Mouse (Mus musculus) T-helper 17 cell (primary cell): ENCODE measurements around the gene Tmem254c.
"Not testable (repeated sequence)": the region's sequence is repeated elsewhere in the genome, so short reads cannot be mapped to it uniquely, and the experiment has no call there.

ENCODE experiments used
- in situ Hi-C, 2 experiments: fragments of 300-600 bp; cut with MboI, MseI; formaldehyde crosslinking; loops; 1 replicate in 1 of 2; 2 replicates in 1 of 2; pipeline ENCODE4 v1.15.1; 2025; ENCODE audit warnings: high pct_unique_total_duplicates in 2 of 2

Tmem254c gene

DNA sequence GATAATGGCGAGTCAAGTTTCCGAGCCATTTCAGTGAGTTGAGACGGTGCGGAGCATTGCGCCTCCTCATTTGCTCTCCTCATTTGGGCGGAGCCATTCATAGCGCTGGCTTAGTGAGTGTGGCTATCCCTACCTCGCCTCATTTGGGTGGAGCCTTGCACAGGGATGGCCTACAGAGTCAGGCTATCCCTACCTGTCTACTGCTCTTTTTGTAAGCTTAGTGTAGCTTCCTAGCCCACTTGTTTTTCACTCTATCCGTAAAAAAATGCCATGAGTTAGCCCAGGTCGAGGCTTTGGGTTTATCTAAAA is at the start of gene Tmem254c:
Gene Tmem254c (minus strand): TSS at position 31 of the 309 bp plus-strand sequence.
- in situ Hi-C loops, result not testable (repeated sequence)

DNA sequence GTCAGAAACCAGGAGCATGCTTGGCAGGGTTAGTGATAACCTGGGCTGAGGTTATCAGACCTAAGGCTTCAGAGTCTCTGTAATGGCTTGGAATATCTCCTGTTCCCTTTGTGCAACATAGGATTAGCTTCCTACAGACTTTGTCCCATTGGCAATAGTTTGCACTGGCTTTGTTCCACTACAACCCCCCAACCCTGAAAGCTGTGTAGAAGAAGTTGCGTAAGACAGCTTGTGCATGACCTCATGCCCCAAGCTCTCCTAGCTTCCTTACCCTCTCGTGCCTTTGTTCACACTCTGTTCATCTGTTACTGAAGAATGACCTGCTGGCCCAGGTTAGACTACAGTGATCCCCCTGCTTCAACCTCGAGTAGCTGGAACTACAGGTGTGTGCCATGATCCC is 30.5 kb upstream of the Tmem254c start:
- in situ Hi-C loops, result not testable (repeated sequence)

DNA sequence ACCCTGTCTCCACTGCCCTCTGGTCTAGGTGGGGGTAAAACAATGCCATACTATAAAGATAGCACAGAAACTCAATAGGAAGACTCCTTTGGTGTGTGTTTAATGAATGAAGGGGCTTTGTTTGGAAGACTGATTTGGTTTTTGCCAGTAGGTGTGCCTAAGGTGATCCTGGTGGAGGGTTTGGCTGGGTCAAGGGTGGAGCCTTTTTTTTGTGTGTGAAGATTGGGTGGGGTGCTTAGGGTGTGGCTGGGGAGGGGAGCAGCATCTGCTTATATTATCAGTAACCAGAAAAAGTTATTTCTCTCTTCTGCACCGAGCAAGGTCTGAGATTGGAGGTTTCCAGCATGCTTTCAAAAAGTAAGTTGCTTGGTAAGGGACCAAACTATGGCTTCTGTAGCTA is 14.8 kb upstream of the Tmem254c start, which contains the start of gene Cphx3:
Gene Cphx3 (plus strand): TSS at position 301 of the 400 bp plus-strand sequence.
- in situ Hi-C loops, result not testable (repeated sequence)

DNA sequence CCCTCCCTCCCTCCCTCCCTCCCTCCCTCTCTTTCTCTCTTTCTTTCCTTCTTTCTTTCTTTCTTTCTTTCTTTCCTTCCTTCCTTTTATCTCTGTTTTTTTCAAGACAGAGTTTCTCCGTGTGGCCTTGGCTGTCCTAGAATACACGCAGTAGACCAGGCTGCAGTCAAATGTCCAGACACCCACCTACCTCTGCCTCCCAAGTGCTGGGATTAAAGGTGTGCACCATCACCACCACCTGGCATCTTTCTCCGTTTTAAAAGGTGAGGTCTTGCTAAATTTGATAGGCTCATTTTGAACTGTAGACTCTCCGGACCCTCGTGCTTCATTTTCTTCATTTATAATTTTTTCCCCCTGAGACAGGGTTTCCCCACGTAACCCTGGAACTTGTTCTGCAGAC is 14.1 kb upstream of the Tmem254c start, which contains the start of gene Cphx2:
Gene Cphx2 (plus strand): TSS at position 301 of the 400 bp plus-strand sequence.
- in situ Hi-C loops, result not testable (repeated sequence)

DNA sequence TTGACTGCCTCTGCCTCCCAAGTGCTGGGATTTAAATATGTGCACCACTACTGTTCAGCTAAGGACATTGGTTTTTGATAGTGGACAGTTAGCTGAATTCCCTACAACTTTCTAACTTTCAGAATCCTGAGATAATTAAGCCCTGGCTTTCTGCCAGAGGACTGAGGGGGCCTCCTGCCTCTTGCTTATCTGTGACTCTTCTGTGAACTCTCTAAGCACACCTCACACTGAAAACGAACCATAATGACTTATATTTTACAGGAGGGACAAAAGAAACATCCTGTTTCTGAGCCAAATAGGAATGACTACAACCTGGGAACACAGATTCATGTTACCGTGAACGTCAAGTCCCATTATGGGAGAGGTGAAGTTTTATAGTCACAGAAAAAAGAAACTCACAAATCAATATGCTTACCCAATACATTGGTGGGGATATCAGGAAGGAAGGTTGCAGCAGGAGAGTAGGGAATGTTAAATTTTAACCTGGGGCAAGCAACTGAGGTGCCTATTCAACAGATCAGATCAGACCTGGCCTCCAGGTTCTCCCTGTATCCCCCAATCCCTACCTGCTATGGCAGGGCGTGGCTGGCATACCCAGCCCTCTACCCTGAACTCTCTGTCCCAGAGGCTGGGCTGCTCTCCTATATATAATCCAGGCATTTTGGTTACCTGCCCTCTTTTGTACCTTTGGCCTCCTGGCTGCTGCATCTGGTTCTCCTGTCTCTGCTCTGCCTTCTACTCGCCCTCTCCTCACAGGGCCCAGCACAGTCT is 9.7 kb upstream of the Tmem254c start:
- in situ Hi-C loops, result not testable (repeated sequence)

DNA sequence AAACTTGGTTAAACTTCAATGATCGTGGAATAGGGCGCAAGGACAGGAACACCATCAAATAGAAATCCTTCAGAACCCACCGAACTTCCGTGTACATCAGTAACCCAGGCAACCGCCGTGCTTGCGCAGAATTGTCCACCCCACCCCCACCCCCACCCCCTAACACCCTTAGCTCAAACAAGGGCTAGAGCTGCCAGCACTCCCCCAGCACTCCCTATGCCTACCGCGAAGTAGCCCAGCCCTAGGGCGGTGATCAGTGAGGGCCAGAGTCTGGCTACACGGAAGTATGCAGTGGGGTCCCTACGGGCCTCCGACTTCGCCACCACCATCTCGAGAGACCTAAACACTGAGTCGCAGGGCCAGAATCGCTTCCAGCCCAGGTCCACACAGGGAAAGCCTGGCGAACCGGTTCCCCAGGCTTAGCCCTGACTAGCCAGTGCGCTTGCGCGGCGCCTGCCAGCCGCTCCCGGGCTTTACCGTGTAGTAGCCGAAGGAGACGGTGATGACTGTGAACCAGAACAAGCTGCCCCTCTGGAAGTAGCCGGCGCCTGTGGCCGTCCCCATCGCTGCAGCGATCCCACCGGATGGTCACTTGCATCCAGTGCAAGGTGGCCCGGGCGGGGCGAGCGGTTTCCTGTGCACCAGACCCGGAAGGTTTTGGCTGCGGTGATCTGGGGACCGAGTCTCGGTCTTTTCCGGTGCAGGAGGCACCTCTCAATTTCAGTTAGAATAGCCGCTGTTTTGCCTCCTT is 406 bp downstream of the Tmem254c start:
- in situ Hi-C loops, result not testable (repeated sequence)

DNA sequence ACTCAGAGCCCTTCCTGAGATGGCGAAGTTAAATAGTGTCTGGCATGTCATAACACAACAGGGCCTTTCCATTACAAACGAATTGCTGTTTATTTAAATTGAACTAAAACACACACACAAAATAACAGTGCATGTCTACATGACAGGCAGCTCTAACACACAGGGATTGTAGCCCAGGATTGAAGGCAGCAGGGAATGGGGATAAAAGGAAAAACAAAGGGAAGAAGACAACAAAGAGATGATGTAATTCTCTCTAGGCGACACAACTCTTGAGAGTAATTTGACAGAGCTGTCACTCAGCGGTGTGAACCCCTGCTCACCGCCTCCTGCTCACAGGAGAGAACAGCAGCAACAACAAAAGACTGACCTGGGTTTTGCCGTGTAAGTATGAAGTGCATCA is 7.8 kb downstream of the Tmem254c start:
- in situ Hi-C loops, result not testable (repeated sequence)

DNA sequence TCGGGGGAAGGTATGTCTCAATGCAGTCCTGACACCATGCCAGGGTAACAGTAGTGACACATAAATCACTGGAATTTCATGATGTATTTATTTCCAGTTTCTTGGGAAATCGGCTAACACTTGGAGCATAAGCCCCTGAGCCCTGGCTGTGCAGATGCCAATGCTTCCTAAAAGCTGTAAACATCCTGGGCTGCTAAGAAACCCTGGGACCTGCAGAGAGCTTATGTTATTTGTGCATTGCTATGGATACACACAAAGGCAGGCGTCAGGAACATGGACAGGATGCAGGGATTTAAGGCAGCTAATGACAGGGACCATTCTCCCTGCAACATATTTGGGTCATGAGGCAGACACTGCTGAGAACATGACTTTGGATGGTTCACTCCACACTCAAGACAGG is 9.0 kb downstream of the Tmem254c start:
- in situ Hi-C loops, result not testable (repeated sequence)

DNA sequence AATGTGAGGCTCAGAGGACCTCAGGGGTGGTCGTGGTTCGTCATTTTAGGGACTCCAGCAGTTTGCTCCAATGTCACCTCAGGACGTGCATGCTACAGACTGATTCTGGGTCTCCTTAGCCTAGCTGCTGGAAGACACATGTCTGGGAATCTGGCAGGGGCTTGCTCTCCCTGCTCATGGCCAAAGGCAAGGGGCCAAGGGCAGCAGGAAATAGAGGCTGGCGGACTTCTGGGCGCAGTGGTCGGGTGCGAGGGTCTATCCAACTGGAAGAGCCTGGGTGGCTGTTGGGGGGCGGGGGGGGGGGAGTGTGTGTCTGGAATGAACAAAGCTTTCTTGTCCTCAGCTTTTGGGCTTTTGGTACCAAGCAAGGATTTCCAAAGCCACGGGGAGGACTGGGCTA is 18.4 kb downstream of the Tmem254c start:
- in situ Hi-C loops, result loop anchor here in 1 of 2 experiments (25.0 kb wide), 2 partner anchors 236 to 336 kb away; no protein-coding TSS in a partner anchor

DNA sequence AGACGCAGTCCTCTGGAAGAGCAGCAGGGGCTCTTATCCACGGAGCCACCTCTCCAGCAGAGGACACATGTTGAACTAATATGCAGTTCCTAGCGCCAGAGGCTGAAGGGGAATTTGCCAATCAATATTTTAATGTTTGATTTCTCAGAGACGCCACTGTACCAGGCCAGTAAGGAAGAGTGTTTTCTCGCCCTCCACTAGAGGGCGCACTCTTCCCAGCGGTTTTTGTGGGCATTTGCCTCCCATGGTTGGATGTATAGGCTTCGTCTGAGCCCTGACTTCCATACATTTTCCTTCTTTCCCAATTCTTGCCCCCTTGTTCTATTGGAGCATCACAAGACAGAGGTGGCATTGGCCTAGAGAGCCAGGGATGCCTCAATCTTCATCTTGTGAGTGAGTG is 20.1 kb downstream of the Tmem254c start:
- in situ Hi-C loops, result loop anchor here in 1 of 2 experiments (25.0 kb wide), 2 partner anchors 235 to 335 kb away; no protein-coding TSS in a partner anchor

DNA sequence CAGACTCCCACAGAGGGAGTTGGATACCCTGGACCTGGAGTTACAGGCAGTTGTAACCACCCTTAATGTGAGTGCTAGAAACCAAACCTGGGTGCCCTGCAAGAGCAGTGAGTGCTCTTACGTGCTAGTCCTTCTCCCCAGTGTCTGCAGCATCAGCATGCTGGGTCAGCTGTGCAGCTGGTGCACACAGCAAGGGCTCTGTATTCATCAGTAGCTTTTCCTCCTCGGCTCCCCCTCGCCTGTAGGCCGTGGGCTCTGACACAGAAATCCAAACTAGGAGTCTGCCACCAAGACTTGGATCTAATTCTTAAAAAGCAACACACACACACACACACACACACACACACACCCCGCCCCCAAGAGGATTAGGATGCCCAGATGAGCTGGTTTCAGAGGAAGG is 22.1 kb downstream of the Tmem254c start:
- in situ Hi-C loops, result loop anchor here in 1 of 2 experiments (25.0 kb wide), 2 partner anchors 233 to 333 kb away; no protein-coding TSS in a partner anchor

DNA sequence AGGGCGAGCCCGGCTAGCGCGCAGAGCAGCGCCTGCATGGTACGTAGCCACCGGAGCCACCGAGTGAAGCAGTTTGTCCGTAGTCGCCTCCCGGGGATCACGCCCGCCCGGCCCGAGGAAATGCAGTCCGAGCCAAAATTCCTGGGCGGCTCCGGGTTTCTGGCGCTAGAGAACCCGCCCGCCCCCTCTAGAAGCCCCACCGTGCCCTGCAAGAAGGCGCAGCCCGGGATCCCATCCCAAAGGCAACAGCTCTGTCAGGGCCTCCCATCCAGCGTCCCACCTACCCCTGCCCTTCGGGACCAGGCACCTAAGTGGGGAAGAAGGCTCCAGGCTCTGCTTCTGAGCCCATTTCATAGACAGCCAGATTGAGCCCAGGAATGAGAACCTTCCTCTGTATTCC is 24.5 kb downstream of the Tmem254c start, which contains the start of gene Gm9780:
Gene Gm9780 (minus strand): TSS at position 101 of the 400 bp plus-strand sequence.
- in situ Hi-C loops, result loop anchor here in 1 of 2 experiments (25.0 kb wide), 2 partner anchors 230 to 330 kb away; no protein-coding TSS in a partner anchor

DNA sequence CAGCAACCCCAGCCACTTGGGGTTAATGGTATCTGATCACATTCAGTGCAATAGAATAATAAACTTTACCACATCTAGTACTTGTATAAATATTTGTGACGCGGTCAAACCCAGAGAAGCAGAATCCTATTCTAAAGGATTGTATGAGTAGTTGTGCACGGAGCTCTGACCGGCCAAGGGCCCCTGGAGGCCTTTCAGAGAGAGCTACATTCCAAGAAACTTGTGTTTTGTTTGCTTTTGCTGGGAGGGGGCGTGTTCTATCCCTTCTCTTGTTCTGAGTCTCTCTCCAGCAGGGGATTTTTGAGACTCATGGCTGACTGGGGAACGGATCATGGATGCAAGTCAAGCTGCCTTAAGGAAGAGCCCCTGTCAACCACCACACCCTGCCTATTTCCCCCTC is 31.7 kb downstream of the Tmem254c start:
- in situ Hi-C loops, result loop anchor here in 1 of 2 experiments (25.0 kb wide), 2 partner anchors 223 to 323 kb away; no protein-coding TSS in a partner anchor

DNA sequence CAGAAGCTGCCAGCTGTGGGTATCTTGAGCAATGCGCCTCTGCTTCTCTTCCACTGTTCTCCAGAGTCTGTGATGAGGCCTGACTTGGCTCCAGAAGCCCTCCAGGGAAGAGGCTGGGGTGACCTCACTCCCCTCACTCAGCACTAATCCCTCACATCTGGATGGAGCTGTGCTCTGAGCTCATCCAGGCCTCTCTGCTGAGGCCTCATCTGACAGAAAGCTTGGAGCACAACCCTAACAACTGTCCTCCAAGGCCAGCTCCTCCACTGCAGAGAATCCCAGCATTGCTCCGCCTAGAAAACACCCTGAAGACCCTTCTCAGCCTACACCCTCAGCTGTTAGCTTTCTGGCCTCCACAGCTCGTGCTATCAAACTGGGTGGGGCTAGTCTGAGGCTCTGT is 32.8 kb downstream of the Tmem254c start:
- in situ Hi-C loops, result loop anchor here in 1 of 2 experiments (25.0 kb wide), 2 partner anchors 222 to 322 kb away; no protein-coding TSS in a partner anchor

DNA sequence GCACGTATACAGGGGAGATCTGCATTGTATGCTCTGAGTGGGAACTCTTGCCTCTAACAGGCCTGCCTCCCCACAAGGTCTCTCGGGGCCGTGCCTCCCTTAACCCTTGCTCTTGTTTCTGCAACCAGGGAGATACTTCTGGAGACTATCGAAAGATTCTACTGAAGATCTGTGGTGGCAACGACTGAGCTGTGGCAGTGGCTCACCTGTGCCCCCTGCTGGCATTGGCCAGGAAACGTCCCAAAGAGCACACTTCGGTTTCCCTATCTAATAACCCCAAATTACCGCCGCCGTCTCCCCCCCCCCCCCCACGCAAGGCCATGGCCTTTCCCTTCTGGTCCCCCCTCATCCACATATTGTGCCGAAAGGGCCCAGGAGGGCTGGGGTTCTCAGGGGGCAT is 41.5 kb downstream of the Tmem254c start:
- in situ Hi-C loops, result loop anchor here in 1 of 2 experiments (25.0 kb wide), 2 partner anchors 213 to 313 kb away; no protein-coding TSS in a partner anchor

DNA sequence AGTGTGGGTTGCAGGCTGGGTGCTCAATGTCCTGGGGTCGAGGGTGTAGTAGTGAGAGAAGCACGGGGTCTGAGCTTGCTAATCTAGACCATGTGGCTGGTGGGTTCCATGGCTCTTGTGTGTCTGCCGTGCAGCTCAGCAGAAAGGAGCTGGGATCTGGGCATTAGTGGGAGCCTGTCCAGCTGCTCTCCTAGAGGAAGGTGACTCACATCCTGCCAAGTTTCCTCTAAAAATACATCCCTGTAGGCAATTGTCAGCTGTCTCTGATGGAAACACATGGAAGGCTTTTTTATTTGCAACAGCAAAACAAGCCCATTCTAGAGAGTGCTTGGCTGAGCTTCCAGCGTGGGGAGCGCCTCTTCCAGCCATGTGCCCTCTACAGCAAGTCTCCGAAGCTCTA is 44.3 kb downstream of the Tmem254c start:
- in situ Hi-C loops, result not testable (repeated sequence)

DNA sequence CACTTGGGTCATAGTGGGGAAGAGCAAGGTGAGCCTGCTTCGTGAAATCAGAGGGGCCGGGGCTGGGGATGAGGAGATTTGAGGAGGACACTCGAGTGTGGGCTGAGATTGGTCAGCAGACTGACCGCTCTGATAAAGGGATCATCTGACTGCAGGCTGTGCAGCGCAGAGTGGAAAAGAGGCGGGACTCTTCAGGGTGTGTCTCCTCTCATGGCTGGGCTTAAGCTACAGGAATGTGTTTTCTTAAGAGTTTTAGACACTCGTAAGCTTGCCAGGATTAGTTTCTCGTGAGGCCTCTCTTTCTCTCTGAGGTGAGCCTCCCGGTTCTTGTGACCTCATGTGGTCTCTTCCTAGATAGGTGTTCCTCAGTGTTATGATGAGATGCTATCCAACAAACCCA is 45.6 kb downstream of the Tmem254c start:
- in situ Hi-C loops, result not testable (repeated sequence)

DNA sequence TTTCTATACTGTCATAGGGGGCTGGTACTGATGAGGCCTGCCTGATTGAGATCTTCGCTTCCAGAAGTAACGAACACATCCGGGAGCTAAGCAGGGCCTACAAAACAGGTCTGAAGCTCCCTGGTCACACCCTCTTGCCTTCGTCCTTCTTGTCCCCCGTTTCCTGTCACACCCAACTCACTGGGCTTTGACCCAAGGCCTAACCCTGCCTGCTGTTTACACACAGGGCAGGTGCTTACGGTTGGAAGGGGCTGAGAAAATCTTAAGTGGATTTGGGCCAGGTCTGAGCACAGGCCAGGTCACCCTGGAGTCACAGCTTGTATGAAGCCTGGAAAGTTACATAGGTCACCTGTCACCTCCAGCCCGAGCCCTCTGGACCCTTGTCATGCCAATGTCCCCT is 50.7 kb downstream of the Tmem254c start:
- in situ Hi-C loops, result loop anchor here (5.0 kb wide), 2 partner anchors 144 to 194 kb away; no protein-coding TSS in a partner anchor
